Mouse (Mus musculus) stomach, embryonic 16.5 days (tissue): ENCODE measurements around the gene Tmem45b. TPM values are rescaled to one million over a fixed set of nuclear protein-coding genes. Genes with fewer than 3 reads are reported as not detected.
"Not testable (repeated sequence)": the region's sequence is repeated elsewhere in the genome, so short reads cannot be mapped to it uniquely, and the experiment has no call there.

Experiments
- ATAC-seq: fragments of 200-750 bp; cut with Nextera tagmentation; 2 replicates; pipeline ENCODE4 v1.8.0; 2017; ENCODE audit warnings: moderate number of reproducible peaks, moderate TSS enrichment; ENCODE audit not compliant: insufficient read depth, low FRiP score
- H3K27ac ChIP-seq: fragments of 300-500 bp; sonication (generic); 2 replicates; pipeline ENCODE4 v1.5.1; 2014; ENCODE audit warnings: low read length
- H3K27me3 ChIP-seq: fragments of 300-500 bp; sonication (generic); 2 replicates; pipeline ENCODE4 v1.6.1; 2014; ENCODE audit warnings: low read length, control low read depth, mixed read lengths; ENCODE audit not compliant: control insufficient read depth, insufficient read depth
- H3K36me3 ChIP-seq: fragments of 300-500 bp; sonication (generic); 2 replicates; pipeline ENCODE4 v1.6.1; 2014; ENCODE audit warnings: low read length; ENCODE audit not compliant: control insufficient read depth, insufficient read depth
- H3K4me1 ChIP-seq: fragments of 300-500 bp; sonication (generic); 2 replicates; pipeline ENCODE4 v1.6.1; 2014; ENCODE audit warnings: low read length, control low read depth, mixed read lengths; ENCODE audit not compliant: control insufficient read depth, insufficient read depth
- H3K4me2 ChIP-seq: fragments of 300-500 bp; sonication (generic); 2 replicates; pipeline ENCODE4 v1.6.1; 2014; ENCODE audit warnings: low read depth, low read length, mixed read lengths
- H3K4me3 ChIP-seq: fragments of 300-500 bp; sonication (generic); replicated peaks from 2 replicates; pipeline ENCODE4 v1.5.1; 2014; ENCODE audit warnings: mild to moderate bottlenecking, low read length
- H3K9ac ChIP-seq: fragments of 300-500 bp; sonication (generic); 2 replicates; pipeline ENCODE4 v1.6.1; 2014; ENCODE audit warnings: low read length
- H3K9me3 ChIP-seq: fragments of 300-500 bp; sonication (generic); replicated peaks from 2 replicates; pipeline ENCODE4 v1.6.1; 2016; ENCODE audit warnings: low read length, control low read depth; ENCODE audit not compliant: control insufficient read depth
- WGBS: fragments of 180-500 bp; shearing (Covaris S2); extraction: QIAGEN DNeasy Blood & Tissue Kit; methylation state at CpG from one replicate; pipeline ENCODE4 v1.1.7; 2014; 5-methylcytosine and 5-hydroxymethylcytosine counted together
- polyA plus RNA-seq: library from polyadenylated mRNA; unstranded; fragments of >200 nt; fragmentation: Nextera tagmentation; extraction: Ambion mirVana; gene quantifications from 2 replicates; pipeline ENCODE4 v1.2.1, GENCODE M21; 2015

Gene Tmem45b
- polyA plus RNA-seq: 31.9 and 40.1 TPM in 2 replicates

- no peaks in the 10 kb centered on the region for H3K36me3 ChIP-seq
- H3K4me3 ChIP-seq: peak within 1 kb of the TSS; percentile 30
- no peaks in the 10 kb centered on the region for H3K4me1 ChIP-seq
- 6% methylated on average over 33 of the region's 33 CpGs for WGBS
- H3K9ac ChIP-seq: peak within 1 kb of the TSS; percentile 48
- H3K27me3 ChIP-seq: peaks cover 18% of the 10 kb centered on the region; the same call in 1 of the 2 replicates
- H3K4me2 ChIP-seq: peak within 1 kb of the TSS; percentile 50
- no peaks in the 10 kb centered on the region for H3K9me3 ChIP-seq
- ATAC-seq: peak; percentile 80; the same call in 1 of the 2 replicates
- H3K27ac ChIP-seq: no peak within 1 kb of the TSS
Measured at GRCm38 (mm10) chr9:31463692-31464474, at the start of gene Tmem45b. TSS of gene Tmem45b (minus strand) at chr9:31464462.

DNA sequence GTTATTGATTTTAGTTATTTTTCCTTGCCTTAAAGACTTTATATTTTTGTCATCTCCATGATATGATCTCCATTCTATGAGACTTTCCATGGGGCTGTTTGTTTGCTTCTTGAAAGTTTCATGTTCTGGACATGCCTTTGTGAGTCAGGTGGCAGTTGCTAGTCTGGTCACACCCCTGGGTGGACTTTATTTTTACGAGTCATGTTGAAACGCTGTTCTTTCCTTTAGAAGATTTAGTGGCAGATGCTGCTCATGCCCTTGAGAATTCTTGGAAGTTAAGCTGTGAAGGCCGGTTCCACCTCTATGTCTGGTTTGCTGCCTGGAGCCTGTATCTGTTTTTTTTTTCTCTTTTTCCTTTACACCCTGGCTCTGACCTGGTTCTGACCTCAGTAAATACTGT lies 43.9 kb upstream of the Tmem45b start:
- H3K9me3 ChIP-seq: no peaks in the 10 kb centered on the region
- H3K36me3 ChIP-seq: no peaks in the 10 kb centered on the region
- no peaks in the 10 kb centered on the region for H3K4me1 ChIP-seq
- no peak overlapping the region for H3K4me2 ChIP-seq
- WGBS: 67% methylated on average over 3 of the region's 3 CpGs
- H3K27ac ChIP-seq: no peak overlapping the region; the same call in 1 of the 2 replicates
- H3K9ac ChIP-seq: no peak overlapping the region
- ATAC-seq: no peak
- H3K4me3 ChIP-seq: no peak overlapping the region
- H3K27me3 ChIP-seq: no peaks in the 10 kb centered on the region

GRCm38 (mm10) chr9:31501221-31501620 lies 37.0 kb upstream of the Tmem45b start:
- H3K27ac ChIP-seq, H3K4me3 ChIP-seq, H3K4me1 ChIP-seq, H3K9me3 ChIP-seq, H3K9ac ChIP-seq, H3K36me3 ChIP-seq, ATAC-seq, H3K27me3 ChIP-seq, H3K4me2 ChIP-seq: not testable (repeated sequence)
- WGBS: 71% methylated on average over 1 of the region's 1 CpGs

DNA sequence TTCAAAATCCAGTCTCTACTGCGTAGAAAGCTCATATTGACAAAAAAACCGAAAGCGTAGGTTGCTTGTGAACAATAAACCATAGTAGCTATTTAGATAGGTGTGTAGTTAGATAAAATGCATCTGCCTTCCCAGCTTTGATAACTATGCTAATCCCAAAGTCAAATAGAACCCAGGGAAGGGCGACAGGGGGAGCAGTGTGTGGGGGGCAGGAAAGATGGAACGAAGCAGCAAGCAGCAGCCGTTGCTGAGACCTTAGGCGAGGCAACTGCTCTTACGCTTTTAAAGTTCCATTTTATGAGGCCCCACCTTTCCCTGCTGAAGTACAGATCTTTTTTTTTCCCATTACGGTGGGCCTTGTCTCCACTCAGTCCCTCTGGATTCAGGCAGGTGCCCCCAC lies 1.1 kb downstream of the Tmem45b start:
- no peaks in the 10 kb centered on the region for H3K4me1 ChIP-seq
- H3K36me3 ChIP-seq: no peaks in the 10 kb centered on the region
- H3K4me3 ChIP-seq: peak overlapping the region; percentile 30
- H3K27me3 ChIP-seq: peaks cover 18% of the 10 kb centered on the region; the same call in 1 of the 2 replicates
- peak overlapping the region; percentile 48; the same call in 1 of the 2 replicates for H3K9ac ChIP-seq
- no peaks in the 10 kb centered on the region for H3K9me3 ChIP-seq
- H3K27ac ChIP-seq: no peak overlapping the region
- no peak for ATAC-seq
- 36% methylated on average over 9 of the region's 9 CpGs for WGBS
- peak overlapping the region; percentile 50 for H3K4me2 ChIP-seq

GRCm38 (mm10) chr9:31454356-31454755 lies 9.9 kb downstream of the Tmem45b start:
- no peaks in the 10 kb centered on the region for H3K9me3 ChIP-seq
- H3K9ac ChIP-seq: no peak overlapping the region
- H3K27ac ChIP-seq: no peak overlapping the region
- no peaks in the 10 kb centered on the region for H3K36me3 ChIP-seq
- no peak overlapping the region for H3K4me3 ChIP-seq
- 62% methylated on average over 1 of the region's 1 CpGs for WGBS
- no peak for ATAC-seq
- H3K4me1 ChIP-seq: no peaks in the 10 kb centered on the region
- no peak overlapping the region for H3K4me2 ChIP-seq
- no peaks in the 10 kb centered on the region for H3K27me3 ChIP-seq

DNA sequence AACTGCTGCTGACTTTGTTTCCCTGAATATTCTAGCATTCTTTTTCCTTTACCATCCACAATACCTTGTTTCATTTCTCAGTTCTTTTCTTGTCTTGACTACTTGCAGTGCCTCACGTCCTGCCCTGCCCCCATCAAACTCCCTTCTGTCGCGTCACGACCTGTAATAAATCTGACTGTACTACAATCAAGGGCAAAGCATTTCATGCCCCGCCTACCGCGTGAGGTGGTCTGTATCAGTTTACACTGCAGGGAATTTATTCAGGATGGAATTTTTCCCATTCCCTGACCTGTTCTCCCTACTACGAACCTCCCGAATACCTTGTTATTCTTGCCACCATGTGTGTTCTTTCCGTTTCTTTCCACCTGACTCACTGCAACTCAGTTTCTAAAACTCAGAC lies 12.1 kb downstream of the Tmem45b start:
- Histone ChIP-seq H3K4me2 (no peak overlapping the region), H3K4me1 (no peaks in the 10 kb centered on the region), H3K9ac (no peak overlapping the region), H3K27me3 (no peaks in the 10 kb centered on the region), H3K27ac (no peak overlapping the region), H3K36me3 (no peaks in the 10 kb centered on the region), H3K9me3 (no peaks in the 10 kb centered on the region), H3K4me3 (no peak overlapping the region)
- 37% methylated on average over 10 of the region's 10 CpGs for WGBS
- ATAC-seq: no peak

- ATAC-seq: peak; percentile 56; the same call in 1 of the 2 replicates
- no peak overlapping the region for H3K4me2 ChIP-seq
- 70% methylated on average over 7 of the region's 7 CpGs for WGBS
Measured at GRCm38 (mm10) chr9:31449145-31449772, 15.0 kb downstream of the Tmem45b start.

GRCm38 (mm10) chr9:31444236-31444635 lies 20.0 kb downstream of the Tmem45b start:
- ATAC-seq: no peak
- H3K4me3 ChIP-seq: no peak overlapping the region
- H3K9ac ChIP-seq: no peak overlapping the region
- no peaks in the 10 kb centered on the region for H3K27me3 ChIP-seq
- H3K27ac ChIP-seq: no peak overlapping the region
- 72% methylated on average over 8 of the region's 8 CpGs for WGBS
- H3K4me2 ChIP-seq: no peak overlapping the region
- no peaks in the 10 kb centered on the region for H3K9me3 ChIP-seq
- H3K4me1 ChIP-seq: no peaks in the 10 kb centered on the region
- no peaks in the 10 kb centered on the region for H3K36me3 ChIP-seq

More at GRCm38 (mm10) chr9:31449145-31449772, 15.0 kb downstream of the Tmem45b start:
- Histone ChIP-seq H3K36me3 (no peaks in the 10 kb centered on the region), H3K27me3 (no peaks in the 10 kb centered on the region), H3K27ac (peak overlapping the region; percentile 42), H3K9me3 (no peaks in the 10 kb centered on the region), H3K4me1 (no peaks in the 10 kb centered on the region), H3K9ac (no peak overlapping the region), H3K4me3 (no peak overlapping the region)

DNA sequence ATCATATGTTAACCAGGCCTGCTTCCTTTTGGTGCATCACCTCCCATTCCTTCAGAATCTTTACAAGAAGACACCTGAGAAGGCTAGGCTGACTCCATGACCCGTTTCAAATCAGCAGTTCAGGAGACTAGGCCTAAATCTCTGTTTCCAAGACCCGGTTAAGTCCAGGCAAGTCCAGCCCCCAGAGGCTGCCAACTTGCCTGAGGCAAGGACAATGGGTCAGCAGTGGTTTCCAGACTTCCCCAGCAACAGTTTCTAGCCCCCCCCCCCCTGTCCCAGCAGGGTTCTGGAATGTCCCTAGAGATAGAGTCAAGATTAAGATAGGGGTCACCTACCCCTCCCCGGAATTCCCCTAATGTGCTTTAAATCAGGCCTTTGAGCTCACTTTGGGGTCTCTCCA lies 22.8 kb downstream of the Tmem45b start:
- Histone ChIP-seq H3K9ac (no peak overlapping the region), H3K9me3 (no peaks in the 10 kb centered on the region), H3K27ac (no peak overlapping the region), H3K4me3 (no peak overlapping the region), H3K4me2 (no peak overlapping the region), H3K27me3 (no peaks in the 10 kb centered on the region), H3K36me3 (no peaks in the 10 kb centered on the region), H3K4me1 (no peaks in the 10 kb centered on the region)
- WGBS: 82% methylated on average over 3 of the region's 3 CpGs
- ATAC-seq: no peak
